Mouse (Mus musculus) heart, adult 11 months (tissue): ENCODE measurements around the gene Cox20.
A peak's percentile ranks its signal among the peaks of the same experiment; 100 is the strongest.

Experiments
- DNase-seq: peaks from one replicate; pipeline ENCODE4 v3.0.0; 2022

Cox20 gene

DNA sequence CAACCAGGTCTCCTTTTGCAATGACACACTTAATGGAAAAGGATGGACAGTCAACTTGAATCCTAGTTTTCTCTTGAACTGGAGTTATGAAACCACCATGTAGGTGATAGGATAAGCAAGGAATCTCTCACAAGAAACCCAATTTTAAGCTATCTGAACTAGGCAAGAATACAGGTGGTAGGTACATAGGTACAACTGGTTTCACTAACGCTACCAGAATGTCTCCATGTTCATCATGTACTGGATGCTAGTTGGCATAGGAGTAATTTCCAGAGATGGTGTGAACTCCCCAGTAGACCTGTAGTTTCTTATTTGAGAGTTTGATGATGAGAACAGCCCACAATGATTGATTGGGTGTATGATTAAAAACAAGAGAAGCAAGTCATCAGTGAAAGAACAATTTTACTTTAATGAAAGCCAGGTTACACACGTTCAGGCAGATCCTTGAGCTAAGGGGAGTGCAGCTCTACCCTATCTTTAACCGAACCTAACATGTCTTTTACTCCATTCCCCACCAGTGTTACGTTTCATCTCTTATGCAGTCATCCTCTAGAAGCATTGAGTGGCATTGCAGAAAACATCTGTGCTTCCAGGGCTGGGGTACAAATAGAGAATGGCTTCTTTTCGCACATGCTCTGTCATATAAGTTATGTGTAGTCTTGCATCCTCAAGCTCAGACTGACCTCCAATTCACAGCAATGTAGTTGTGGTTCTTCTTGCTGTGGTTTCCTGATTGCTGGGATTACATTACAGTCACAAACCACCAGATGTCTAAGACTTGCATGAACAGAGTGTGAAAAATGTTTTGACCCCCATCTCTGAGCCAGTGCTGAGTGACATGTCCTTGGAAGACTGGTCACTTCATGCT lies 2.0 kb downstream of the Cox20 start:
- peak; percentile 74 for DNase-seq

DNA sequence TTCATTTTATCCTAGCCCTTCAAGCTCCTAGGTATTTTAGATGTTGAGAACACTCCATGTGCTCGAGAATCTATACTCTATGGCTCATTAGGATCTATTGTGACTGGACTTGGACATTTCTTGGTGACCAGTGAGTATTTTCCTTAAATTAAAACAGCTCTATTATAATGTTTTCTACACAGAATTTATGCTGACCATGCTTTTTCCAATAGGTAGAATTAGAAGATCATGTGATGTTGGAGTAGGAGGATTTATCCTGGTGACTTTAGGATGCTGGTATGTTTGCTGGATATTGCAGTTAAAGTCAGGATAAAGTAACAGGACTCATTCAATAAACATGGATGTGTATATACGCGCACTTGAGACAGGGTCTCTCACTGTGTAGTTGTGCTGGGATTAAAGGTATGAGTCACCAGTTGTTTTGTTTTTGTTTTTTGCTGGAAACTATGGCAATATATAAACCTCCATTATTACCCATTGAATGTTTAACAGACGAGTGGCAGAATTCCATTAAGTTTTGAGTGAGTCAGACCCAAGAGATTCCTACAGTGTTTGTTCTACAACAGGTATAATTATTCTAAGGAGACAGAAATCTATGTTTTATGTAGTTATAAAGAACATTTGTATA lies 2.9 kb downstream of the Cox20 start:
- DNase-seq, result no peak

DNA sequence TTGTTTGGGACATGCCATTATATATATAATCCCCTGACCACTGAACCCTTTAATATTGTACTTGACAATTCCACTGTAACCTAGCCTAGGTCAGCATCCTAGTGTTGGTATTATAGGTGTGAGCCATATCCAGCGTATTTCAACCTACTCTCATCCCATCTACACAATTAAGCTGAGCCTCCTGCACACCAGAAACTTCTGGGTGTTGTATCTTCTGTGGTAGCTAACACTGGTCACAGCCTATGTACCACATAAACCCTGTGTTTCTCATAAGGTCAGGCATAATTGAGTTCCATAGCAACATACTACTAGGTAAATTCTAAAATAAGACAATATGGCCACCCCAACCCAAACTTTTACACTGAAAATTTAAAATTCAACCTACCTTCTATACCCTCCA lies 4.3 kb downstream of the Cox20 start:
- DNase-seq, result peak; percentile 70

DNA sequence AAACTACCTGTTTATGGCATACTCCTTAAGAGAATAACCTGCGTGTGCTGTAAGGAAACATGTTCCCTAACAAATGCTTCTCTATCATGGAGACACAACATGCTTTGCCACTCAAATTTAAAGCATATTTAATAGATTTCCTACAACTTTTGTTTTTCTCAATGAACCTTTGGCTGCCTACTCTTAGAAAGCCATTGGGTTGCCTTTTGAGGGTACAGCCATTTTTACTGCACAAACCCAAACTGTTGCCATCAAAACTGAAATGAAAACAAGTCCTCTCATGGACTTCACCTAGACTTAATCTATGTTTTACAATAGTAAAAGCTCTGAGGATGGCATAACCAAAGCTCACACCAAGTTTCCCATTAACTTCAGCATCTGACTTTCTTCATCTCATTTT lies 5.6 kb downstream of the Cox20 start:
- no peak for DNase-seq

DNA sequence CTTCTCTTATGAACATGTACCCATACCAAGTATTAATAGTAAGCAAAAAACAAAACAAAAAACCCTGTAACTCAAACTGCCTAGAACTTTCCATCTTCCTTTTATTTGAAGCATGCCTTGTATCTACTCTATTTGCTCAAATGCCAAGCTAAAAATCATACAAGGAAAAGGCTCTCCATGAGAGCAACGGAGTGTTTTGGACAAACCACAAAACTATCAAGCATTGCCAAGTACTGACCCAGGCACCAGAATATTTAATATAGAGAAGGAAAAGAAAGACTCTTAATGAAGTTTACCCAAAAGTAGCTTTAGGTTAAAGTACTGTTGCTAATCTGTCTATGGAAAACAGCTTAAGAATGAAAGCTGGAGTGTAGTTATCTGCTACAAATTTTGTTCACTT lies 7.4 kb downstream of the Cox20 start:
- DNase-seq, result no peak

DNA sequence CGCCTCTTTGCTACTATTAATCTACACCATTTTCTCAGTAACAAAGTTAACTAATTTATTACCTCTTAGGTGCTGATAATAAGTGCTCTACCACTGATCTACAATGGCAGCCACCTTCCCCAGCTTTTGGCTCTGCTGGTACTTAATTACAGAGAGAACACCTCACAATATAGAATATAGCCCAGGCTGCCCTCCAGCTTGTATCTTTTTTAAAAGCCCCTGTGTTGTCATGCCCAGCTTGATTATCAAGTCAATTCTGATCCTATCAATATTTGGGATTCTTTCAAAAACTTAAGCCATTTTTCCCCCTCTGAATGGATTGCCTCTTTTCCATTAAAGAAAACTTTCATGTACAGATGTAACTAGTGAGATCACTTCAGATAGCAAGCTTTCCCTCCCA lies 8.0 kb downstream of the Cox20 start:
- peak; percentile 53 for DNase-seq

DNA sequence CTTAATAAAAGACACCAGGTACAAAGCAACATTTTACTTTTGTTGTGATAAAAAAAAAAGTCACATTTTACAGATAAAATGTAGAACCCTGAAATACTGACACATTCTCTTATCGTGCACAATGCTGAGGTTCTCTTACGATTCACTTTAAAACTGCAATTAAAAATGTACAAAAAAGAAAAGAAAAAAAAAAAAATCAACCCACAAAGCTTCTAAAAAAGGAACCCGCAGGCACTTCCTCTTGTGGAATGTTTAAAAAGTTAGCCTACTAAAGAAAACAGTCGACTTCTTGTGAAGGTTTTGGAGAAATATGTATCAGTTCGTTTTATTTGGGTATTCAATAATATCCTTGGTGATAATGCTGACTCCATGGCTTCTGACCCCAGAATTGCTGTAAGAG lies 10.1 kb downstream of the Cox20 start:
- no peak for DNase-seq

DNA sequence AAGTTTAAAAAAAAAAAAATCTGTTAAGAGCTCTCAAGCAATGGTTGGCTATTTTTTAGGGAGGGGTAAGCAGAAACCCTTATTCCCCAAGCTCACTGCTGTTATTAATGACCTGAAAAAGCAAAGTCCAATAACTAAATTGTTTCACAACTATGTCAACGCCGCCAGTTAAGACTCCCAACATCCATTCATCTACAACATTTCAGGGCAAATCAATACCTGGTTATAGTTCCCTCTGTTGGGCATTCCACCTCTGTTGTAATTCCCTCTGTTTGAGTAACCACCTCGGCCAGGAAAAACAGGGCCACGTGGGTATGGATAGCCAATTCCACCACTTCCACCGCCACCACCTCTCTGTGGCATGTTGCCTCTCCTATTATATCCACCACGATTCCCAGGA lies 11.0 kb downstream of the Cox20 start:
- DNase-seq, result peak; percentile 87

DNA sequence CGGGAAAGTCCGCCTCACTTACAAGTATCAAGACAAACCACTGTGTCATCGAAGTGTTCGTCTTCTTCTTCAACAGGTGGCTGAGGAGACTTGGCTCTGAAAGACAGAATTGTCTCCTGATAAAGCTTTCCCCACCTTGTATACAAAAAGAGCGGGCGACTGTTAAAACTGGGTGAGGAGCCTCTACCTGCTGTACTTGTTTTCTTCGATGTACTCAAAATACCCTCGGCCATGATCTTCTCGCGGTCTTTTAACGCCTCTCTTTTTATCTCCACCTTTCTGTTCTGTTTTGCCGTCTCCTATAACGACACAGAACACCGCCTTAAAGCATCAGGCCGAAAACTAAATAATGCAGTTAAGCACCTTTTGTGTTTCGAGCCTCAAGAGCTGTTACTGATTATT lies 16.9 kb downstream of the Cox20 start:
- no peak for DNase-seq

DNA sequence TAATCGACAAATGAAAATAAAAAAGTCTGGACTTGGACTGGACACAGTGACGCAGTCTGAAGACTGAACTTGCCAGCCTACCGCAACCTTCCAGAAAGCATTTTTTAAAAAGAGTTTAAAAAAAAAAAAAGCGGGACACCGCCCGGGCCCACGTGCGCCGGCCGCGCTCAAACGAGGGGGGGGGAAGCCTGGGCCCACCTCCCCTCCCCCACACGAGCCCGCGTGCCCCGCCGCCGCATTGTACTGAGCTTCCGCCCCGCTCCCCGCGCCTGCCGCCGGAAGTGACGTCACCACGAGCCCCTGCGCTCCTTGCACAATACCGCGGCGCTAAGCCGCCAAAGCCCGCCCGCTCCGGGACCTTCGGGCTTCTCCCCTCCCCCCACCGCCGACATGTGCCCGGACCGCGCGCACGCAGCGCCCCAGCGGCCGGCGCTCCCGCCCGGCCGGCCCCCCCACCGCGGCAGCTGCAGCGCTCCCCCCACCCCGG lies 17.4 kb downstream of the Cox20 start:
- DNase-seq, result peak; percentile 100

DNA sequence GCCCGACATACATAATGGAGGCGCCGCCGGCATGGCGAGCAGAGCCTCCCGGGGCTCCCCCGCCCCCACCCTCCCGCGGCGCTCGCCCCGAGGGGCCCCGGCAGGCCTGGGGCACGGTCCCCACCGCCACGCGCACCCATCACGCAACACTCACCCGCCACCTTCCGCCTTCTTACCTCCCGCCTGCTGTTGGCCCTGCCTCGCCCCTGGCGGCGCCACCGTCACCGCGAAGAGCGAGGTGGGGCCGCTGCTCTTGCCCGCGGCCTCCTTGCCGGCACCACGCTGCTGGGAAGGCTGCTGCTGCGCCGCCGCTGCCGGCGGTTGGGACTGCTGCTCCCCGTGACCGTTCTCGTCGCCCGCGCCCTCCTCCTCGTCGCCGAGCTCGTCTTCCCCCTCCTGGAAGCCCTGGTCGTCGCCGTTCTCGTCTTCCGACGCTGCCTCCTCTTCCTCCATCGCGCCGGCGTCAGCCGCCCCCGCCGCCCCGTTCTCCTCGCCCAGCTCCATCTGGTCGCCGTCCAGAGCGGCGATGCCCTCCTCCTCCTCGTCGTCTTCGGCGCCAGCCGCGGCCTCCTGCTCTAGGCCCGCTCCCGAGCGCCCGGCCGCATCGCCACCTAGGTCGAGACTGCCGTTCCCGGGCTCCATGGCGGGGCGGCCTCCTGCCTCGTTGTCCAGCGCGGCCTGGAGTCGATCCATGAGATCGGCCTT lies 18.0 kb downstream of the Cox20 start:
- no peak for DNase-seq

DNA sequence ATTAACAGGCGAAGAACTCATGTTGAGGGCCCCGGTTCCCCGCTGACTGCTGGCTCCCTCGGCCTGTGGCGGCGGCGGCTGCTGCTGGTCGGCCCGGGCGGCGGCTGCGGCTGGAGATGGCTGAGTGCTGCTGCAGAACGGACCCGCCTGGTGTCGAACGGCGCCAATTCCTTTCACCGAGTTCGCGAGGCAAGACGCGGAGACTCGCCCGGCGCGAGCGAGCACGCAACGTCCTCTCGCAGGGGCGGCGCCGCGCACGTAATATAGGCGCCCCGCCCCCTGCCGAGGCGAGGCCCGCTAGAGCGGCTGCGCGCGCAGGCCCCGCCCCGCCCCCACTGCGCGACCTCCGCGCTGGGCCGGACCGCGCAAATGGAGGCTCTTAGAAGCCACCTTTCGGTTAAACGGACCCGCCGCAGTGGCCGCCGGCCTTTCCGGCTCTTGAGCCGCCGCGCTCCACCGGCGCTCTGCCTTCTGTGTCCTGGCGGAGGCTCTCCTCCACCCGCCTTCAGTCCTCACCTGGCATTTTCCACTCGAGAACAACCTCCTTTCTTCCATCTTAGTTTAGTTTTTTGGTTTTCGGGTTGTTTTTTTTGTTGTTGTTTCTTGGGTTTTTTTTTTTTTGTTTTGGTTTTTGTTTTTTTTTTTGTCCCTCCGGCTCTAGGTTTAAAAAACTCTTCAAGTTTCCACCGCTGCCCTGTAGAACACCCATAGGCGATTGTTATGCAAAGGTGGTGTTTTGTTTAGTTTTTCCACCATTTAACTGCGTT lies 18.8 kb downstream of the Cox20 start, which contains the start of gene Hnrnpu:
Gene Hnrnpu (minus strand): TSS at position 247 of the 767 bp plus-strand sequence.
- peak; percentile 100 for DNase-seq

DNA sequence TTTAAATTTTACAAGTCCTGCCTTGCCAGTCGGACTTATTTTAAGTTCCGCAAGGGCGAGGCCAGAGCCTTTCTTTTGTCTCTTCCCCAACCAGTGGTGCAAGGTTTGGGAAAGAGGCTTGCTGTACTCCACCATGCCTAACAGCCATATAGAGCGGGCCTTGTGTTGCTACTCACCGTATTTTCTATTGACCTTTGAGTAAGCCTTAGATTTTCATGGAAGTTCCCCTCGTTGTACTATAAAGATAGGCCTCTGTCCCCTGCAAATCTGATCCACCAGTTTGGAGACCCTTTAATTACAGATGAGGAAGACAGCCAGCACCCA lies 19.4 kb downstream of the Cox20 start:
- DNase-seq, result peak; percentile 92

DNA sequence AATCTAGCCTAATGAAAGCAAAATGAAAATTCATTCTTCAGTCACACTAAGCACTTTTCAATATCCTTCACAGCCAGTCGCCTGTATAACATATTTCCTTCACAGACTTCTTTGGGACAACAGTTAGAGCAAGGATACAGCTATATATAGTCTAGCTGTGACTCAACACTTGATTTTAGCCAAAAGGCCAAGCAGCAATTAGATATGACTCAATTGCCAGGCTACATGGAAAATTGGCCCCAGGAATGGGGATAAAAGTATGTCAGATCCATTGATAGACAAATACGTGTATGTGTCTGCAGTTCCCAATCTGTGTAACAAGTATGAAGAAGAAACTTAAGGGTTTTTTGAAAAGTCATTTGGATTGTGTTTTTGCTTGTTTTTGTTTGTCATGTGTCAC lies 21.3 kb downstream of the Cox20 start:
- DNase-seq, result peak; percentile 36

DNA sequence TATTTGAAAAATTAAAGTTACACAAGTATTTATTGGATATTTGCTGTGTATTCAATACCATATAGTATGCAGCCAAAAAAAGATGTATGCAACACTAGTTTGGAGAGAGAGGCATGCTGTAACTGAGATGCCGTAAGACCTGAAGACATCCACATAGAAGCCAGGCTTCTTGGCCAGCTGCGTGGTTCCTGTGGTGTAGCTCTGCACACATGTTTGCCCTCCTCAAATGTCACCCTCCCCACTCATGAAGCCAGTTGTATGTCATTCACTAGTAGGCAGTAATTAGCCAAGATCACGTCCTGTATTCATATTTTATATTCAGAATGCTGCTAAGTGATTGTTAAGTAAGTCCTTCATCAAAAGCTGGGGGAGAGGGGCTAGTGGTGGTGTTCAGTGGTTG lies 22.5 kb downstream of the Cox20 start:
- DNase-seq, result peak; percentile 85

DNA sequence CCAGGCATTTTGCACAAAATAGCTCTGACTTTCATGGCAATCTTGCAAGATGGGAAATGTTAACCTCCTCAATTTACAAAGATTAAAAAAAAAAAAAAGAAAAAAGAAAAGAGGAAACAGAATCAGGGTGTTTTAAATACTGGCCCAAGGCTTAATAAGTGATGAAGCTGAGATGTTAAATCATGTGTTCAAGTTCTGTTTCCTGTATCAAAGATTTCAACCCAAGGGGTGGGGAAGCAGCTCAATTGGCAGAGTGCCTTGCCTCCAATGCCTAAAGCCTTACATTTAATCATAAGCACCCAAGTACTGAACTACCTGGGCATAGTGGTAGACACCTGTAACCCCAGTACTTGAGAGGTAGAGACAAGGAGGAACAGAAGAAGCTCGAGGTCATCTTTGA lies 23.1 kb downstream of the Cox20 start:
- peak; percentile 90 for DNase-seq

DNA sequence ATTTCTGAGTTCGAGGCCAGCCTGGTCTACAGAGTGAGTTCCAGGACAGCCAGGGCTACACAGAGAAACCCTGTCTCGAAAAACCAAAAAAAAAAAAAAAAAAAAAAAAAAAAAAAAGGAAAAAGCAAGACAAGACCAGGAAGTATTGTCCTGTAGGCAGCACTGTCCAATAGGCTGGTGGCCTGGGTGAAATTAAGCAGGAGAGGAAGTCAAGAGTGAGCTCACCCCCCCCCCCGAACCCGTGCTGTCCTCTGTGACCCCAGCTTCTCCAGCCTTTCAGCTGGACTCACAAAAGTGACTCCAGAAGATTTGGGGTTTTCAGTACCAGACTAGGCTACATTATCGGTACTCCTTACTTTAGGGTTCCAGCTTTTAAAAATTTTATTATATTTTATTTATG lies 23.7 kb downstream of the Cox20 start:
- DNase-seq, result peak; percentile 89

DNA sequence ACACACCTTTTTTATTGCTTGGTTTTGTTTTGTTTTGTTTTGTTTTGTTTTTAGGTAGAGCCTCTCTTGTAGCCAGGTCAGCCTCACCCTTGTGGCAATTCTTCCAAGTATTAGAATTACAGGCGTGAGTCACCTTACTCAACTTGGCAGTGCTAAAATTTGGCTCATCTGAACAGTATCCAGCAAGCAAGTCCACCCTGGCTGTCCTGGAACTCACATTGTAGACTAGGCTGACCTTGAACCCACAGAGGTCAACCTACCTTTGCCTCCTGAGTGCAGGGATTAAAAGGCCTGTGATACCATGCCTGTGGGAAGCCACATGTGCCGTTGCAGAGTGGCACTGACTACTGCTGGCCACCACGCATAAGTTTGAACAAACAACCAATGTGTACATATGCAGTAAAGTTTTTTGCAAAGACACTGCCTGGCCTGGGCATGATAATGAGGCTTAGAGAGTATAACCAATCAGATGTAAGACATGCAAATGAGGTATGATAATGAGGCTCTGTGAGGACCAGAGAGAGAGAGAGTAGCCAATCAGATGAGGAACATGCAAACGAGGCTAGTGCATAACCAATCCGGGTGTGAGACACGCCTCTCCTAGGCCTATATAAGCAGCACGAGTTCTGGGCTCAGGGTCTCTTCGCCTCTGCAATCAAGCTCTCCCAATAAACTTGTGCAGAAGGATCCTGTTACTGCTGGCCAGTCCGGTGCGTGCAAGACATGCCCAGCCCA lies 25.3 kb downstream of the Cox20 start:
- DNase-seq, result peak; percentile 85

DNA sequence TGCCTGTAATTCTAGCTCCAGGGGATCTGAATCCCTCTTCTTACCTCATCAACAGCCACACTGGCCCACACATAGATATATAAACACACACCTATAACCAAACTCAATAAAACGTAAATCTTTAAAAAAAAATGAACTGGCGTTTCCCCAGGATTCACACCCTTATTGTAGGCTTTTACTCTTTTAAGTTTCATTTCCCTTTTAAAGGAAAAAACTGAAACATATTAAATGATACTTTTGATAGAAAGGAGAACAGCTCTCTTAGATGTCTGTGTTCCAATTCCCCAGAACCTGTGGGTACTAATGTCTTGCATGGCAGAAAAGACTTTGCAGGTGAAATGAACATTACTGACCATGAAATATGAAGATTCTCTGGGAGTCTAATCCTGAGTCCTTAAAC lies 31.9 kb downstream of the Cox20 start:
- DNase-seq, result no peak

DNA sequence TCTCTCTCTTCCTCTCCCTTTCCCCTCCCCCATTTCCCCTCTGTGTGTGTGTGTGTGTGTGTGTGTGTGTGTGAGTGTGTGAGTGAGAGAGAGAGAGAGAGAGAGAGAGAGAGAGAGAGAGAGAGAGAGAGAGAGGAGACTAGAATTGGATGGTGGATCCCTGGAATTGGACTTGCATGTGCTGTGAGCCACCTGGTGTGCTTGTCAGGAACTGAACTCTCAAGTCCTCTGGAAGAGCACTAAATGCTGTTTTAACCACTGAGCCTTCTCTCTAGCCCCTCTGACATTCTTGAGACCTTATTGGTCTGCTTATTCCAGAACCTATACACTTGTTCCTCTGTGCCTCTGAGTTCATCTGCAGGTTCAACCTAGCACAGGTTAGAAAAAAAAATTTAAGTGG lies 32.7 kb downstream of the Cox20 start:
- DNase-seq, result no peak

DNA sequence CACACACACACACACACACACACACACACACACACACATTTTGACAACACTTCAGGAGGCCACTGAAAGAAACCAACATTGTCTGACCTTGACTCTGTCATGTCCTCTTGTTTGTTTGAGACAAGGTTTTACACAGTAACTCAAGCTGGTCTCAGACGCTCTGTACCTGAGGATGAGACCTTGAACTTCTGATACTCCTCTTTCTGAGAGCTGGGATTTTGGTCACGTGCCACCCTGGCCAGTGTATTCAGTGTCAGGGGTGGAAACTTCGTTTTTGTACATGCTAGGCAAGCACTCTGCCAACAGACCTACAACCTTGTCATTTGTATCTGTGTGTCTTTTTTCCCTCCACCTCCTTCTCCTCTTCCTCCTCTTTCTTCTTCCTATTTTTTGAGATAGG lies 35.6 kb downstream of the Cox20 start:
- no peak for DNase-seq
